Comparison of ENCODE assay signal across 9 mouse cellular contexts in genomic region chr7:19268993-19269681, GRCm38 (mm10). TPM values are rescaled to one million over a fixed set of nuclear protein-coding genes. Genes with fewer than 3 reads are reported as not detected.
DNase-seq lines count a peak whose midpoint lies in the region; ATAC-seq and TF ChIP-seq lines count a peak whose summit lies in the region.
"Had no signal": no experiment of that assay in that cellular context is flagged by ENCODE, and none has a peak within 500 bp of the region (broad histone marks: within the 10 kb centered on the region; RNA-seq: fewer than 3 reads in every experiment).

No protein-coding gene starts in this region.

- no peak for TF ChIP-seq POLR2A in testis, adult 2 months (IDR thresholded peaks at IDR 0.05; ENCODE audit: control insufficient read depth, low read depth, low read length)

- no peak for TF ChIP-seq CTCF in testis, adult 2 months (IDR thresholded peaks at IDR 0.05; ENCODE audit: control insufficient read depth, insufficient read depth, insufficient replicate concordance, low read depth, low read length)

- H3K27ac ChIP-seq in testis, adult 2 months (ENCODE audit: control insufficient read depth, insufficient read depth, low read depth, low read length): peak overlapping the region; percentile 0; the same call in 1 of the 2 replicates
- H3K27ac ChIP-seq in forebrain, embryonic 14.5 days (ENCODE audit: low read depth, low read length): peak overlapping the region; percentile 39; the same call in 1 of the 2 replicates
- 0 out of 2 replicates have a peak overlapping the region, but pooled peaks have one; percentile 30 for H3K27ac ChIP-seq in midbrain, embryonic 12.5 days (replicated peaks)

- WGBS in forebrain, embryonic 14.5 days: 59% methylated on average over 10 of the region's 10 CpGs
- WGBS in midbrain, embryonic 12.5 days: 50% methylated on average over 10 of the region's 10 CpGs

- peak overlapping the region; percentile 89 for H3K9ac ChIP-seq in forebrain, embryonic 14.5 days (ENCODE audit: low read length)
- H3K9ac ChIP-seq in midbrain, embryonic 12.5 days (replicated peaks): peak overlapping the region; percentile 58

- H3K4me3 ChIP-seq in testis, adult 2 months (ENCODE audit: control insufficient read depth, low read depth, low read length): 0 out of 2 replicates have a peak overlapping the region, but pooled peaks have one; percentile 1
- peak overlapping the region; percentile 94 for H3K4me3 ChIP-seq in forebrain, embryonic 14.5 days (ENCODE audit: low read depth, low read length)
- H3K4me3 ChIP-seq in midbrain, embryonic 12.5 days: peak overlapping the region; percentile 81

- H3K4me2 ChIP-seq in forebrain, embryonic 14.5 days (ENCODE audit: low read length): peak overlapping the region; percentile 96
- H3K4me2 ChIP-seq in midbrain, embryonic 12.5 days (replicated peaks): peak overlapping the region; percentile 98

- peaks cover 26% of the 10 kb centered on the region for H3K4me1 ChIP-seq in testis, adult 2 months (ENCODE audit: control insufficient read depth, insufficient read depth, low read length)
- H3K4me1 ChIP-seq in forebrain, embryonic 14.5 days (ENCODE audit: control insufficient read depth, insufficient read depth, low read length): peaks cover 18% of the 10 kb centered on the region
- H3K4me1 ChIP-seq in midbrain, embryonic 12.5 days: peaks cover 34% of the 10 kb centered on the region

- DNase-seq in testis, postnatal 10 days (ENCODE audit: low spot score): no peak
- no peak for DNase-seq in forebrain, embryonic 14.5 days (ENCODE audit: low spot score)
- peak; percentile 42 to 65 for DNase-seq in kidney, postnatal 25 days
- no peak for DNase-seq in adrenal gland, postnatal 25 days
- DNase-seq in ovary, adult 18-20 months (ENCODE audit: low spot score): no peak
- DNase-seq in spleen, postnatal 14 days (ENCODE audit: low spot score in 2 of 2): no peak

- H3K36me3 ChIP-seq in testis, adult 2 months (ENCODE audit: control insufficient read depth, insufficient read depth, low read length): no peaks in the 10 kb centered on the region
- H3K36me3 ChIP-seq in forebrain, embryonic 14.5 days (ENCODE audit: control insufficient read depth, insufficient read depth, low read length): peaks cover 13% of the 10 kb centered on the region
- H3K36me3 ChIP-seq in midbrain, embryonic 12.5 days: peaks cover 11% of the 10 kb centered on the region

- no peak for ATAC-seq in forebrain, embryonic 14.5 days
- ATAC-seq in midbrain, embryonic 12.5 days (ENCODE audit: low FRiP score, low read depth): no peak

- H3K9me3 ChIP-seq in forebrain, embryonic 14.5 days (replicated peaks; ENCODE audit: control insufficient read depth, low read length): no peaks in the 10 kb centered on the region
- no peaks in the 10 kb centered on the region for H3K9me3 ChIP-seq in midbrain, embryonic 12.5 days

- no peaks in the 10 kb centered on the region for H3K27me3 ChIP-seq in testis, adult 2 months (ENCODE audit: control insufficient read depth, insufficient read depth, low read length)
- no peaks in the 10 kb centered on the region for H3K27me3 ChIP-seq in forebrain, embryonic 14.5 days (replicated peaks; ENCODE audit: control insufficient read depth, insufficient read depth, low read length)
- H3K27me3 ChIP-seq in midbrain, embryonic 12.5 days: no peaks in the 10 kb centered on the region

RNA-seq across cellular contexts. Expression of gene Vasp, which starts 2.5 kb away (rescaled TPM):
- polyA plus RNA-seq in testis, adult 2 months (2012; rRNA removed): 42.4 and 44.7 TPM in 2 replicates
- polyA plus RNA-seq in forebrain, embryonic 14.5 days (2014; fragmentation: Nextera tagmentation; extraction: Ambion mirVana): 27.1 and 32.3 TPM in 2 replicates
- 44.9 and 47.1 TPM in 2 replicates for polyA plus RNA-seq in midbrain, embryonic 12.5 days (2016; fragmentation: Nextera tagmentation; extraction: Ambion mirVana)
- total RNA-seq in adrenal gland, postnatal 25 days (2021): 47.4 and 61.4 TPM in 2 replicates

RNA-seq across cellular contexts. Expression of gene Ppm1n, which starts 10.7 kb away (rescaled TPM):
- polyA plus RNA-seq in testis, adult 2 months (2012; rRNA removed): 0.20 and 0.30 TPM in 2 replicates
- 0.30 and 0.67 TPM in 2 replicates for polyA plus RNA-seq in forebrain, embryonic 14.5 days (2014; fragmentation: Nextera tagmentation; extraction: Ambion mirVana)
- polyA plus RNA-seq in midbrain, embryonic 12.5 days (2016; fragmentation: Nextera tagmentation; extraction: Ambion mirVana): 0.20 and 0.32 TPM in 2 replicates
- total RNA-seq in adrenal gland, postnatal 25 days (2021): not detected in 2 replicates
- total RNA-seq: common myeloid progenitor, adult 5-6 weeks had no signal

RNA-seq across cellular contexts. Expression of gene Rtn2, which starts 13.3 kb away (rescaled TPM):
- 15.6 and 17.4 TPM in 2 replicates for polyA plus RNA-seq in testis, adult 2 months (2012; rRNA removed)
- 102 and 109 TPM in 2 replicates for polyA plus RNA-seq in forebrain, embryonic 14.5 days (2014; fragmentation: Nextera tagmentation; extraction: Ambion mirVana)
- 74.6 and 79.7 TPM in 2 replicates for polyA plus RNA-seq in midbrain, embryonic 12.5 days (2016; fragmentation: Nextera tagmentation; extraction: Ambion mirVana)
- total RNA-seq in adrenal gland, postnatal 25 days (2021): 2.5 and 5.3 TPM in 2 replicates

RNA-seq across cellular contexts. Expression of gene Fosb, which starts 40.7 kb away (rescaled TPM):
- 3.9 and 4.1 TPM in 2 replicates for polyA plus RNA-seq in testis, adult 2 months (2012; rRNA removed)
- 0.17 TPM in 1 of 2 replicates, not detected in the other for polyA plus RNA-seq in forebrain, embryonic 14.5 days (2014; fragmentation: Nextera tagmentation; extraction: Ambion mirVana)
- polyA plus RNA-seq in midbrain, embryonic 12.5 days (2016; fragmentation: Nextera tagmentation; extraction: Ambion mirVana): 0.20 TPM in 1 of 2 replicates, not detected in the other
- 1.0 and 1.3 TPM in 2 replicates for total RNA-seq in adrenal gland, postnatal 25 days (2021)

RNA-seq across cellular contexts. Expression of gene Opa3, which starts 41.0 kb away (rescaled TPM):
- polyA plus RNA-seq in testis, adult 2 months (2012; rRNA removed): 13.6 and 14.5 TPM in 2 replicates
- polyA plus RNA-seq in forebrain, embryonic 14.5 days (2014; fragmentation: Nextera tagmentation; extraction: Ambion mirVana): 42.5 TPM in 2 replicates
- 41.8 and 43.7 TPM in 2 replicates for polyA plus RNA-seq in midbrain, embryonic 12.5 days (2016; fragmentation: Nextera tagmentation; extraction: Ambion mirVana)
- 26.9 and 30.6 TPM in 2 replicates for total RNA-seq in adrenal gland, postnatal 25 days (2021)

Comparison
In these comparisons a context has a peak if more than half of its experiments do, and no peak if none do; other contexts are left out.
1. H3K4me3 ChIP-seq: peak in every context shown above with its lines; median percentile 94 in forebrain, embryonic 14.5 days; 81 in midbrain, embryonic 12.5 days; 1 in testis, adult 2 months.
2. DNase-seq: peak in kidney, postnatal 25 days (2 of 2); none in testis, postnatal 10 days (single experiment), forebrain, embryonic 14.5 days (single experiment), adrenal gland, postnatal 25 days (single experiment), ovary, adult 18-20 months (single experiment) and spleen, postnatal 14 days (0 of 2).
3. Peak in every context shown above with its lines, with median percentiles within 50 percentile points of each other: H3K27ac ChIP-seq.